Mouse (Mus musculus) testis, adult 2 months (tissue): ENCODE data around the gene Lyz1. TPM values are rescaled to one million over a fixed set of nuclear protein-coding genes. Genes with fewer than 3 reads are reported as not detected.

Experiments used
- H3K27ac ChIP-seq: fragments of 200-500 bp; 2 replicates; pipeline ENCODE4 v1.5.1; 2012; ENCODE audit warnings: low read depth, low read length; ENCODE audit not compliant: control insufficient read depth, insufficient read depth
- H3K27me3 ChIP-seq: fragments of 200-500 bp; 2 replicates; pipeline ENCODE4 v1.6.1; 2012; ENCODE audit warnings: mild to moderate bottlenecking, low read length, moderate library complexity; ENCODE audit not compliant: control insufficient read depth, insufficient read depth
- H3K36me3 ChIP-seq: fragments of 200-500 bp; 2 replicates; pipeline ENCODE4 v1.6.1; 2012; ENCODE audit warnings: mild to moderate bottlenecking, low read length; ENCODE audit not compliant: control insufficient read depth, insufficient read depth
- H3K4me1 ChIP-seq: fragments of 200-500 bp; 2 replicates; pipeline ENCODE4 v1.6.1; 2012; ENCODE audit warnings: low read length; ENCODE audit not compliant: control insufficient read depth, insufficient read depth
- H3K4me3 ChIP-seq: fragments of 200-500 bp; 2 replicates; pipeline ENCODE4 v1.5.1; 2012; ENCODE audit warnings: low read depth, mild to moderate bottlenecking, low read length, moderate library complexity, mixed read lengths; ENCODE audit not compliant: control insufficient read depth
- CTCF ChIP-seq: fragments of 200-500 bp; IDR thresholded peaks from 2 replicates; pipeline ENCODE4 v1.5.1; 2012; ENCODE audit warnings: low read depth, mild to moderate bottlenecking, inconsistent platforms, low read length, moderate library complexity; ENCODE audit not compliant: control insufficient read depth, insufficient read depth, insufficient replicate concordance
- POLR2A ChIP-seq: fragments of 200-500 bp; IDR thresholded peaks from 2 replicates; pipeline ENCODE4 v1.6.1; 2012; ENCODE audit warnings: low read depth, mild to moderate bottlenecking, inconsistent platforms, low read length, moderate library complexity; ENCODE audit not compliant: control insufficient read depth
- polyA plus RNA-seq: library from polyadenylated mRNA; depleted of rRNA; stranded (reverse); fragments of >200 nt; gene quantifications from 2 replicates; pipeline ENCODE4 v1.2.3, GENCODE M21; 2012

Gene Lyz1
- polyA plus RNA-seq, 1 experiment = 0.23 TPM

GRCm38 (mm10) chr10:117322630-117323029 is 30.0 kb upstream of the Lyz1 start:
- H3K36me3 ChIP-seq = no peaks in the 10 kb centered on the region
- H3K4me3 ChIP-seq = no peak overlapping the region; the same call in 1 of the 2 replicates
- no peak overlapping the region for H3K27ac ChIP-seq
- TF ChIP-seq CTCF = no peak
- TF ChIP-seq POLR2A = no peak
- no peaks in the 10 kb centered on the region for H3K27me3 ChIP-seq
- H3K4me1 ChIP-seq = 0 out of 2 replicates have a peak, but pooled peaks cover 2% of the 10 kb centered on the region

- H3K4me3 ChIP-seq = peak overlapping the region; percentile 63
- peaks cover 10% of the 10 kb centered on the region for H3K4me1 ChIP-seq
- H3K27me3 ChIP-seq = no peaks in the 10 kb centered on the region
- TF ChIP-seq CTCF (no peak), POLR2A (no peak)
- H3K27ac ChIP-seq = no peak overlapping the region
- no peaks in the 10 kb centered on the region for H3K36me3 ChIP-seq
Observed at GRCm38 (mm10) chr10:117320571-117320981, 27.9 kb upstream of the Lyz1 start.

GRCm38 (mm10) chr10:117316391-117316790 is 23.7 kb upstream of the Lyz1 start:
- Histone ChIP-seq H3K4me3 (no peak overlapping the region; the same call in 1 of the 2 replicates), H3K27me3 (no peaks in the 10 kb centered on the region), H3K36me3 (no peaks in the 10 kb centered on the region), H3K27ac (no peak overlapping the region), H3K4me1 (peaks cover 9% of the 10 kb centered on the region)
- no peak for TF ChIP-seq CTCF
- TF ChIP-seq POLR2A = no peak

- Histone ChIP-seq H3K27me3 (no peaks in the 10 kb centered on the region), H3K4me3 (no peak overlapping the region), H3K27ac (no peak overlapping the region), H3K4me1 (peaks cover 10% of the 10 kb centered on the region), H3K36me3 (no peaks in the 10 kb centered on the region)
- TF ChIP-seq POLR2A (no peak), CTCF (no peak)
Observed at GRCm38 (mm10) chr10:117313133-117313532, 20.5 kb upstream of the Lyz1 start.

- Histone ChIP-seq H3K27me3 (no peaks in the 10 kb centered on the region), H3K27ac (no peak overlapping the region), H3K36me3 (no peaks in the 10 kb centered on the region), H3K4me3 (no peak overlapping the region), H3K4me1 (peaks cover 10% of the 10 kb centered on the region)
- TF ChIP-seq CTCF (no peak), POLR2A (no peak)
Observed at GRCm38 (mm10) chr10:117312168-117312567, 19.5 kb upstream of the Lyz1 start.

- Histone ChIP-seq H3K27ac (no peak overlapping the region), H3K4me1 (no peaks in the 10 kb centered on the region), H3K4me3 (no peak overlapping the region), H3K36me3 (no peaks in the 10 kb centered on the region), H3K27me3 (no peaks in the 10 kb centered on the region)
- TF ChIP-seq POLR2A (no peak), CTCF (no peak)
Observed at GRCm38 (mm10) chr10:117304371-117304770, 11.7 kb upstream of the Lyz1 start.

GRCm38 (mm10) chr10:117301688-117302087 is 9.0 kb upstream of the Lyz1 start:
- no peaks in the 10 kb centered on the region for H3K36me3 ChIP-seq
- no peak overlapping the region for H3K27ac ChIP-seq
- no peak overlapping the region for H3K4me3 ChIP-seq
- TF ChIP-seq CTCF (no peak), POLR2A (no peak)
- no peaks in the 10 kb centered on the region for H3K27me3 ChIP-seq
- no peaks in the 10 kb centered on the region for H3K4me1 ChIP-seq

GRCm38 (mm10) chr10:117299901-117300520 is 7.3 kb upstream of the Lyz1 start:
- Histone ChIP-seq H3K36me3 (no peaks in the 10 kb centered on the region), H3K27me3 (no peaks in the 10 kb centered on the region)
- TF ChIP-seq CTCF (no peak), POLR2A (no peak)

GRCm38 (mm10) chr10:117299106-117299505 is 6.4 kb upstream of the Lyz1 start:
- H3K36me3 ChIP-seq = no peaks in the 10 kb centered on the region
- no peak overlapping the region for H3K4me3 ChIP-seq
- no peaks in the 10 kb centered on the region for H3K4me1 ChIP-seq
- TF ChIP-seq POLR2A (no peak), CTCF (no peak)
- no peak overlapping the region for H3K27ac ChIP-seq
- H3K27me3 ChIP-seq = no peaks in the 10 kb centered on the region

More at GRCm38 (mm10) chr10:117299901-117300520, 7.3 kb upstream of the Lyz1 start:
- H3K4me3 ChIP-seq = no peak overlapping the region
- H3K27ac ChIP-seq = no peak overlapping the region
- no peaks in the 10 kb centered on the region for H3K4me1 ChIP-seq
